Comparison of ENCODE assay signal across 10 mouse cellular contexts in genomic region chr8:107885971-107886370, GRCm38 (mm10). TPM values are rescaled to one million over a fixed set of nuclear protein-coding genes. Genes with fewer than 3 reads are reported as not detected.
A peak's percentile ranks its signal among the peaks of the same experiment; 100 is the strongest.
DNase-seq lines count a peak whose midpoint lies in the region; ATAC-seq and TF ChIP-seq lines count a peak whose summit lies in the region.
"Had no signal": no experiment of that assay in that cellular context is flagged by ENCODE, and none has a peak within 500 bp of the region (broad histone marks: within the 10 kb centered on the region; RNA-seq: fewer than 3 reads in every experiment).

No protein-coding gene starts in this region.

- TF ChIP-seq EP300 in heart, adult 2 months (IDR thresholded peaks at IDR 0.05; ENCODE audit: insufficient read depth, low read depth, low read length): no peak

- H3K9ac ChIP-seq in heart, adult 2 months (ENCODE audit: low read depth, low read length): no peak overlapping the region
- no peak overlapping the region for H3K9ac ChIP-seq in limb, embryonic 13.5 days
- H3K9ac ChIP-seq in stomach, embryonic 16.5 days (ENCODE audit: low read length): no peak overlapping the region

- H3K4me2 ChIP-seq in limb, embryonic 13.5 days (replicated peaks): no peak overlapping the region
- H3K4me2 ChIP-seq in stomach, embryonic 16.5 days (ENCODE audit: low read depth, low read length): peak overlapping the region; percentile 19; the same call in 1 of the 2 replicates

- H3K27ac ChIP-seq in heart, adult 2 months: no peak overlapping the region
- no peak overlapping the region for H3K27ac ChIP-seq in left cerebral cortex, adult 2 months
- peak overlapping the region; percentile 75; the same call in 1 of the 2 replicates for H3K27ac ChIP-seq in limb, embryonic 13.5 days
- peak overlapping the region; percentile 37; the same call in 1 of the 2 replicates for H3K27ac ChIP-seq in stomach, embryonic 16.5 days (ENCODE audit: low read length)

- no peaks in the 10 kb centered on the region for H3K79me2 ChIP-seq in heart, adult 2 months (replicated peaks; ENCODE audit: control insufficient read depth, insufficient read depth, low read length)

- H3K36me3 ChIP-seq in heart, adult 2 months (ENCODE audit: control insufficient read depth, insufficient read depth, low read length): no peaks in the 10 kb centered on the region
- no peaks in the 10 kb centered on the region for H3K36me3 ChIP-seq in limb, embryonic 13.5 days
- H3K36me3 ChIP-seq in stomach, embryonic 16.5 days (ENCODE audit: control insufficient read depth, insufficient read depth, low read length): no peaks in the 10 kb centered on the region

- no peak for ATAC-seq in limb, embryonic 13.5 days (ENCODE audit: low FRiP score, low read depth)
- ATAC-seq in stomach, embryonic 16.5 days (ENCODE audit: insufficient read depth, low FRiP score): peak; percentile 91
- ATAC-seq: Patski had no signal

- no peak for TF ChIP-seq CTCF in heart, adult 2 months (IDR thresholded peaks at IDR 0.05)
- no peak for TF ChIP-seq CTCF in left cerebral cortex, adult 2 months (IDR thresholded peaks at IDR 0.05)

- WGBS in heart, adult 2 months: 55% methylated on average over 5 of the region's 5 CpGs
- 68% methylated on average over 5 of the region's 5 CpGs for WGBS in limb, embryonic 13.5 days
- 41% methylated on average over 5 of the region's 5 CpGs for WGBS in stomach, embryonic 16.5 days

- no peaks in the 10 kb centered on the region for H3K4me1 ChIP-seq in heart, adult 2 months (ENCODE audit: control insufficient read depth, insufficient read depth, low read length)
- H3K4me1 ChIP-seq in limb, embryonic 13.5 days: peaks cover 33% of the 10 kb centered on the region
- H3K4me1 ChIP-seq in stomach, embryonic 16.5 days (ENCODE audit: control insufficient read depth, insufficient read depth, low read length): peaks cover 9% of the 10 kb centered on the region

- DNase-seq in heart, adult 11 months: peak; percentile 79
- DNase-seq in heart, adult 2 months: no peak
- DNase-seq in left cerebral cortex, postnatal 4 days: peak; percentile 42
- DNase-seq in left cerebral cortex, adult 2 months (ENCODE audit: extremely low spot score in 1 of 2, low spot score in 2 of 2): no peak
- no peak for DNase-seq in thymus, postnatal 36 days
- DNase-seq in ovary, postnatal 36 days (ENCODE audit: low spot score): no peak
- DNase-seq: B cell, adult 2 months had no signal

- intact Hi-C loops in heart, adult 2 months (cut with DNase I): no loop called here
- intact Hi-C loops in left cerebral cortex, postnatal 4 days (cut with DNase I): no loop called here
- intact Hi-C loops in left cerebral cortex, adult 2 months (cut with DNase I): loop anchor here (2.0 to 10.0 kb wide), 4 partner anchors 281 to 1649 kb away; no protein-coding TSS in a partner anchor

- peaks cover 4% of the 10 kb centered on the region; the same call in 1 of the 2 replicates for H3K27me3 ChIP-seq in heart, adult 2 months (ENCODE audit: control insufficient read depth, insufficient read depth, low read length)
- H3K27me3 ChIP-seq in limb, embryonic 13.5 days: peaks cover 4% of the 10 kb centered on the region; the same call in 1 of the 2 replicates
- H3K27me3 ChIP-seq in stomach, embryonic 16.5 days (ENCODE audit: control insufficient read depth, insufficient read depth, low read length): no peaks in the 10 kb centered on the region

- no peak for TF ChIP-seq POLR2A in heart, adult 2 months (IDR thresholded peaks at IDR 0.05; ENCODE audit: insufficient read depth, low read depth, low read length)

- no peaks in the 10 kb centered on the region for H3K9me3 ChIP-seq in limb, embryonic 13.5 days
- H3K9me3 ChIP-seq in stomach, embryonic 16.5 days (replicated peaks; ENCODE audit: control insufficient read depth, low read length): 0 out of 2 replicates have a peak, but pooled peaks cover 3% of the 10 kb centered on the region

- no peak overlapping the region for H3K4me3 ChIP-seq in heart, adult 2 months
- no peak overlapping the region for H3K4me3 ChIP-seq in left cerebral cortex, adult 2 months
- no peak overlapping the region for H3K4me3 ChIP-seq in limb, embryonic 13.5 days
- H3K4me3 ChIP-seq in stomach, embryonic 16.5 days (replicated peaks; ENCODE audit: low read length): no peak overlapping the region

RNA-seq across cellular contexts. Expression of gene Zfhx3, which starts 56.5 kb away (rescaled TPM):
- 1 to 10 TPM; 6.9 to 8.3 TPM for total RNA-seq in heart, adult 2 months (2021)
- 1.8 TPM in 2 replicates for polyA plus RNA-seq in heart, adult 2 months (2012; rRNA removed)
- total RNA-seq in left cerebral cortex, postnatal 4 days (2021): 1 to 10 TPM; 5.0 to 5.7 TPM
- total RNA-seq in left cerebral cortex, adult 2 months (2021): 1 to 10 TPM; 5.0 to 5.1 TPM
- 44.1 and 50.0 TPM in 2 replicates for polyA plus RNA-seq in limb, embryonic 13.5 days (2015; fragmentation: Nextera tagmentation; extraction: Ambion mirVana)
- 9.3 and 10.9 TPM in 2 replicates for polyA plus RNA-seq in stomach, embryonic 16.5 days (2015; fragmentation: Nextera tagmentation; extraction: Ambion mirVana)

Comparison
In these comparisons a context has a peak if more than half of its experiments do, and no peak if none do; other contexts are left out.
1. DNase-seq: peak in heart, adult 11 months (single experiment) and left cerebral cortex, postnatal 4 days (single experiment); none in heart, adult 2 months (0 of 2), left cerebral cortex, adult 2 months (0 of 2), thymus, postnatal 36 days (0 of 2) and ovary, postnatal 36 days (single experiment).
2. H3K27ac ChIP-seq: peak in limb, embryonic 13.5 days (single experiment) and stomach, embryonic 16.5 days (single experiment); none in heart, adult 2 months (single experiment) and left cerebral cortex, adult 2 months (single experiment).